Mouse (Mus musculus) ovary, postnatal 36 days (tissue): ENCODE results near the gene Txnip.
A peak's percentile ranks its signal among the peaks of the same experiment; 100 is the strongest.

Experiments
- DNase-seq: peaks from one replicate; pipeline ENCODE4 v3.0.0; 2022; ENCODE audit warnings: low spot score, mixed read lengths

The Txnip gene

DNA sequence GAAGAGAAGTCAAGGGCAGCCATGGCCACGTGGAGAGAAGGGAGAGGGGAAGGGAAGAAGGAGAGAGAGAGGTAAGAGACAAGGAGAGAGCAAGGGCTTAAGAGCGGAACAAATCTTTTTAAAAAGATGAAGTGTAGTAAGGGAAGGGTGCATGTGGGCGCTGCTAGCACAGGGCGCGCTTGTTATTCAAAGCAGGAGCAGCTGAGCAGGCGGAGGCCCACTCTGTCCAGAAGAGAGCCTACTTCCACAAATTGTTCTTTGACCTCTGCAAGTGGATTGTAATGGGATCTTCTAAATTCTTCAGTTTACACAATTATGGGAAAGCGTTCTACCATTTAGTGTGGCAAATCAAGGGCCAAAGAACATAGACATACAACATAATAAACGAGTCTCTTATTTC is 10.8 kb downstream of the Txnip start:
- DNase-seq, result no peak

GRCm38 (mm10) chr3:96569506-96569905 is 11.7 kb downstream of the Txnip start:
- DNase-seq, result no peak

DNA sequence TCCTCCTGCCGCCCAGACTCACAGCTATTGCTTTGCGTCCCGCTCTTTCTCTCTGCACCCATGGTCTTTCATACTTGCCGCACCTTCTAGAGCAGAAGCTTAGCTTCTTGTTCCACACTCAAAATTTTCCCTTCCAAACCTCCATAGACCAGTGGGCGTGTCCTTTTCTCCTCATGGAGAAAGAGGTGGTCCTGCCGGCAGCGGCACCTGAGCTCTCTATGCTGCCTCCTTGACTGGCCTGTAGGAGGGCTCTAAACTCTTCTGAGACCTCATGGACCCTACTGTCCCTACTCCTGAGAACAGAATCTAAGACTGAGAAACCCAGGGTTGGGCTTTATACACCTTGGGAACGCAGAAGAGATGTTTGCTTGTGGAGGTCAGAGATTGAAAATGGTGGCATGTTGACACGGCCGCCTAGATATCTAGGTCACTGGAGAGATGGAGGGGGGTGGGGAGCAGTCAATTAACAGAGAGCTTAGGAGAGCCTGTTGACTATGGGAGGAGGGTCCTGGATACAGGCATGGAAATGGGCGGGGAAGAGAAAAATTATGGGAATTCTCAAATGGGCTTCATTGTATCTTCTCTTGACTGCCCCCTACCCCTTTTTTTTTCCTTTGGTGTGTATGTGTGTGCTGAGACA is 12.3 kb downstream of the Txnip start:
- no peak for DNase-seq

DNA sequence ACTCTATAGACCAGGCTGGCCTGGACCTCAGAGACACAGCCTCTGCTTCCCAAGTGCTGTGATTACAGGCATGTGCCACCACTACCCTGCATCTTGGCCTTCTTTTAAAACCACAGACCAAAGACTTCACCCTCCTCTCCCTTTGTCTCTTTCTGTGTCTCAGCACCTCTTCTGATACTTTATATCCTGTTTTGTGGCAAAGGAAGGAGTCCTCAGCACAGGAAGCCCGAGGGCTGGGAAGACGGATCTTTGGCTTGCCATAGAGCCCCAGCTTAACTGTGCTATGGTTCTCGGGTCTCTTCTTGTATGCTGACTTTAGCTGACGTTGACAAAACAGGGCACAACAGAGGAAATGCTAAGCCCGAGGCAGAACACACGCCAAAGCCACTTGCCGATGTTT is 12.9 kb downstream of the Txnip start:
- DNase-seq, result no peak

DNA sequence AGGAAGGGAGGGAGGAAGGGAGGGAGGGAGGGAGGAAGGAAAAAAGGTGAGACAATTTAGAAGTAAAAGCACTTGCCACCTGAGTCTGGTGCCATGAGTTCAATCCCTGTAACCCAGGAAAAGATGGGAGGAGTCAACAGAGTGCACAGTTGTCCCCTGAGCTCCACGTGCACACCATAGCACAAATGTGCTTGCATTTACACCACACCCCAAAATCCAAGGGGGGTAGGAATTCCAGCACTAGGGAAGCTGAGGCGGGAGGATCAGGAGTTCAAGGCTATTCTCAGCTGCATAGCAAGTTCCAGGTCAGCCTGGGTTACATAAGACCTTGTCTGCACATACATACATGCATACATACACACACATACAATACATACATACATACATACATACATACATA is 13.6 kb downstream of the Txnip start:
- no peak for DNase-seq

DNA sequence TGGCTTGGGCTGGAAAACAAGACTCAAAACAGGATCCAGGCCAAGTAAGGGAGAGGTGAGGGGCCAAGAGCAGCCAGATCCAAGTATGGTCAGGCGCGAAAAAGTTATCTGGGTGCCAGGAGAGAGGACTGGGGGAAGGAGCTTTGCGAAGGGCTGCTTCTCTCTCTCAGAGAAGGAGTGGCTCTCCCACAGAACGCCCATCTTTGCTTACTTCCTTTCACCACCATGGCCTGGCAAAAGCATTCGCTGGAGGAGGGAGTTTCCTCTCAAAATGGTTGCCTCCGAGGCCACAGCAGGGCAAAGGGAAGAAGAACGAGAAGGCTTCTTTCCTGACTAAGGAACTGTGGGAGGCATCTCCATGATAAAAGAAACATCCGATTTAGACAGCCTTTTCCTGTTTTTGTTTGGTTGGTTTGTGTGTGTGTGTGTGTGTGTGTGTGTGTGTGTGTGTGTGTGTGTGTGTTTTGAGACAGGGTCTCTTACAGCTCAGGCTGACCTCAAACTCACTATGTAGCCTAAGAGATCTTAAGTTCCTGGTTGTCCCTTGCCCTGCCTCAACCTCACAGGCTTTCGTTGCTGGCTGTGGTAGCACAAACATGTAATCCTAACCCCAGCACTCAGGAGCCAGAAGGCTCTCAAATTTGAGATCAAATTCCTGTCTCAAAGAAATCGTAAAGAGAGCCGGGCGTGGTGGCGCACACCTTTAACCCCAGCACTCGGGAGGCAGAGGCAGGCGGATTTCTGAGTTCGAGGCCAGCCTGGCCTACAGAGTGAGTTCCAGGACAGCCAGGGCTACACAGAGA is 14.3 kb downstream of the Txnip start:
- no peak for DNase-seq

GRCm38 (mm10) chr3:96573611-96574511 is 16.1 kb downstream of the Txnip start:
- no peak for DNase-seq

- no peak for DNase-seq
Measured at GRCm38 (mm10) chr3:96575272-96575984, 17.7 kb downstream of the Txnip start.

DNA sequence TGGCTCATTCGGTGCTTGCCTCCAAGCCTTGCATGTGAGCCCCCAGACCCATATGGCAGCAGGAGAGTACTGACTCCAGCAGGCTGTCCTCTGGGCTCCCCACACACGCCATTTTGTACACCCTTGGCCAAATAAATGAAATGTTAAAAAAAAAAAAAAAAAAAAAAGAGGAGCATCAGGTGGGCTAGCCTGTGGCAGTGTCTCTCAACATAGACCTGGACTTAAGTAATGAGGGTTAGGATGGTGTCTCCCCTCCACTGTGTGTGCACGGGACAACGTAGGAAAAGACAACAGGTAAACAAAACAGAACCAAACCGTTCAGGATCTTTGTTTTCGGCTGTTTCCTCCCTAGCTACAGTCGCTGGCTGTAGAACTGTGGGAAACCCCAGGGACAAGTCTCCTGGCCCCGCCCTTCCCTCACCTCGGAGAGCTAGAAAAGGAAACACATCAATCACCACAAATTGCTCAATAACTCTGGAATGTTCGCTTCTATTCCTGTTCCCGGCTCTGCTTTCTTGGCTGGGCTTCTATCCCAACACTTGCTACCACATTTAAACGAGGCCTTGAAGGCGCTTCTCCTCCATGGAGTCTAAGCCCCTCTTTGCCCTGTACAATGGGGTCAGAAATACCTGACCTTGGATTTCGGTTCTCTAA is 18.4 kb downstream of the Txnip start:
- DNase-seq, result peak; percentile 71

GRCm38 (mm10) chr3:96576690-96577541 is 19.2 kb downstream of the Txnip start, which contains the start of gene Gm16253:
Gm16253 (plus strand) TSS chr3:96576984.
- DNase-seq, result peak; percentile 82

DNA sequence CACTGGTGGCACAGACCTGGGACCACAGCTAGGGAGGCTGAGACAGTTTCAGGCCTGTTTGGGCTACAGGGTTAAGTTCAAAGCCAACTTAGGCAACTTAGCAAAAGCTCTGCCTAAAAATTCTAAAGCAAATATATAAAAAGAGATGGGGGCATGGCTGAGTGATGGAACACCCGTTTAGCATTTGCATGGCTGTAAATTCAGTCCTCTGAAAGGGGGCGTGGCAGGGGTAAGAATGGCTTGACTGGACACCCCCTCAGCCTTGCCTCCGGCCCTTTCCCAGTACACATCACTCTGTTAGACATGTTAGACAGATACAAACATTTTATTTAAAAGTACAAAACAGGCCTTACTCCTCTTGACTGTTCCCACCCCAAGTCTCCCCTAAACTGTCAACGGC is 19.8 kb downstream of the Txnip start:
- DNase-seq, result no peak

GRCm38 (mm10) chr3:96578561-96579238 is 20.9 kb downstream of the Txnip start:
- no peak for DNase-seq

DNA sequence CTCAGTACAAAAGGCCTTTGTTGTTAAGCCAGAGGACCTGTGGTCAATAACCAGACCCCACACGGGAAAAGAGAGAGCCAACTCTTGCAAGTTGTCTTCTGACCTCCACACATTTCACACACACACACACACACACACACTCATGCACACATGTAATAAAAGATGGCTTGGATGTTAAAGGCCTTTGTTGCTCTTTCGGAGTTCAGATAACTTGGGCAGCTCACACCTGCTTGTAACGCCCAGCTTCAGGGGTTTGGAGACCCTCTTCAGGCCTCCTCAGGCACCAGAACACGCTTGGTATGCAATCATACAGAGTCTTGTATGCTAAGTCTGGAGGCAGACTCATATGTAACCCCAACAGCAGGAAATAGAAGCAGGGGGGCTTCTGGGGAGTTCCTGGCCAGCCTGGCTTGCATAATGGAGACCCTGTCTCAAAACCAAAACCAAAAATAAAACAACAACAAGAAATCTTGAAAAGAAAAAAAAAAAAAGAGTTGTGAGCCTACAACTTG is 21.5 kb downstream of the Txnip start:
- no peak for DNase-seq

- DNase-seq, result peak; percentile 89
Measured at GRCm38 (mm10) chr3:96579885-96580454, 22.2 kb downstream of the Txnip start.

GRCm38 (mm10) chr3:96581141-96581540 is 23.4 kb downstream of the Txnip start:
- DNase-seq, result no peak

DNA sequence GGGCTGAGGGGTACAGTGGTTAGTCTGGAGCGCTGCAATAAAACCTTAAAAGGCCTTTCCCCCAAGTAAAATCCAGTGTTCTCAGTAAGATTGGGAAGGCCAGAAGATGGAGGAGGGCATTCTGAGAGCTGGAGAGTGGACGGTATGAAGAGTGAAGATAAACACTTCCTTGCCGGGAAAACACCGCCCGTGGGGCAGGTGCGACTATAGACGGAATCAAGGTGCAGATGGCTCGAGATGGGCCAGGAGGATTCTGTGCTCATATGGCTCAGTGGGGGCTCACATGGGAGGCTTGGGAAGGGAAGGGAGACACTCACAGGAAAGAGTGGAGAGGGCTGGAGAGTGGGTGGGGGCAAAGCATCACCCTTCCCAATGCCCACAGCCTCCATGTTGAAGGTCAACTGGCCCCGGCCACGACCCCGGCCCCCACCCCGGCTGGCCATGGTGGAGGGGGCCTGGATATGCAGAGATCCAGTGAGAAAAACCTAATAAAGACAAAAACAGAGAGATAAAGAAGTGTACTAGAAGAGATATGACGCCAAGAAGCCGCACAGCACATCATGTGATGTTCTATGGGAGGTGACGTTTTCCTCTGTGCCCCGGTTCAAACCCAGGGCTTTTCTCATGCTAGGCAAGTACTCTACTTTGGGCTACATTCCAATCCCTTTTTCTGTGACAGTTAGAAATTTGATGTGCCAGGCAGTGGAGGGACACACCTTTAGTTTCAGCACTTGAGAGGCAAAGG is 24.2 kb downstream of the Txnip start:
- no peak for DNase-seq

DNA sequence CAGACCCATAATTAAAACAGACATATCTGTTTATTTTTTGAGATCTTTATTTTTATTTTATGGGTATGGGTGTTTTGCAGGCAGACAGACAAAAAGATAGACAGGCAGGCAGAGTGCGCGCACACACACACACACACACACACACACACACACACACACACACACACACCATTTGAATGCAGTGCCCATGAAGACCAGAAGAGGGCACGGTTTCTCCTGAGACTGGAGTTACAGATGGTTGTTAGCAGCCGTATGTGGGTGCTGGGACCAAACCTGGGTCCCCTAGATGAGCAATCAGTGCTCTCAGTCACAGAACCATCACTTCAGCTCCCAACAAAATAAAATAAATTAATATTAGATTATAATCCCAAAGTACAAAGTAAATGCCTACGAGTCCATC is 25.6 kb downstream of the Txnip start:
- no peak for DNase-seq

GRCm38 (mm10) chr3:96590657-96591056 is 32.9 kb downstream of the Txnip start:
- no peak for DNase-seq

DNA sequence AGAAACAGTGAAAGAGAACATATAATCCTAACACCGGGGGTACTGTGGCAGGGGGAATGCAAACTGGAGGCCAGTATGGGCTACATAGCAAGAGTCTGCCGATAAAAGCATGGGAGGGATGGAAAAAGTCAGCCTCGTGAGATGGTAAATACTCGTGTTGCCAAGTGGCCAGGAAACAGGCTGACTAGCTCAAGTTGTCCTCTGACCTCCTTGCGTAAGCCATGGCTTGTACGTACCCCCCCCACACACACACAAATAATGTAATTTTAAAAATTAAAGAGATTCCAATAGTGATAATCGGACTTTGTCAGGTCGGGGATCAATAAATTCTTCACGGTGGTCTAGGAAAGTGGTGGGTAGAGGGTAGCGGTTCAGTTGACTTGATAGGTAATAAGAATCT is 35.6 kb downstream of the Txnip start:
- DNase-seq, result no peak
